Mouse (Mus musculus): ENCODE measurements around the gene Ptpn1.

The Ptpn1 gene

DNA sequence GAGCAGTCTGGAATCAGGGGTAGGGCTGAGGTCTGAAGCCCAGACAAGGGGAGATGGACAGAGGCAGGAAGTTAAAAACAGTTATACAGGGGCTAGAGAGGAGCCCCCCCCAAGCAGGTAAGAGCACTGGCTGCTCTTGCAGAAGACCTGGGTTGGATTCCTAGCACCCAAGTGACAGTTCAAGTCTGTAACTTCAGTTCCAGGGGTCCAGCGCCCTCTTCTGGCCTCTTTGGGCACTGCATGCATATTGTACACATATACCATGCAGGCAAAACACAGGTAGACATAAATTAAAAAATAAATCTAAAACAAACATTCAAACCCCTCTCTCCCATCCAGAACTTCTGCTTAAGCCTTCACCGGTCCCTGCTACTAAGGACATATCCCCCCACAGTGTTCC is 72.5 kb downstream of the Ptpn1 start:
- peaks cover 3% of the 10 kb centered on the region; the same call in 1 of the 2 replicates for H3K27me3 ChIP-seq (ENCODE audit: insufficient read depth, low read length)
- no peaks in the 10 kb centered on the region for H3K36me3 ChIP-seq (ENCODE audit: insufficient read depth, low read length)
- H3K4me3 ChIP-seq (replicated peaks; ENCODE audit: low read length) = no peak overlapping the region
- peaks cover 20% of the 10 kb centered on the region for H3K4me1 ChIP-seq (replicated peaks; ENCODE audit: low read depth, low read length)
- H3K9me3 ChIP-seq (ENCODE audit: low read length) = 0 out of 2 replicates have a peak, but pooled peaks cover 4% of the 10 kb centered on the region
- TF ChIP-seq POU5F1 (IDR thresholded peaks at IDR 0.05; ENCODE audit: borderline replicate concordance, low read length) (no peak), CTCF (conservative IDR thresholded peaks at IDR 0.05; ENCODE audit: low read length) (peak; percentile 87)

DNA sequence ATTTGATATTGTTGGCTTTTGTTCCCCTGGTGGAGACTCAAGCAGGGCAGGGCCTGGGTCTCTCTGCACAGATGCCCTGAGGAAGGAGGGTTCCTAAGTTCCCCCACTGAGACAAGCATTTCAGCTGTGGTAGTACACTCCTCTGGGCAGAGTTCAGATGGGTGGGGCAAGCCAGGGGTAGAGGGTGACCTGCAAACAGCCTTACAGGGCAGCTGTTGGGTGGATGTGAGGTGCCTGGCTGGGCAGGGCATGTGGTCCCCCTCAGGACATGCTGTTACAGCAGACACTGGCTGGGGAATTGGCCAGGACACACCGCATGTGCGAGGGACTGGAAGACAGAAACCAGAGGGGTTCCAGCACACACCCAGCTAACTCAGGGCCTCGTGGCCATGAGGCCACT is 73.1 kb downstream of the Ptpn1 start:
- peaks cover 3% of the 10 kb centered on the region; the same call in 1 of the 2 replicates for H3K27me3 ChIP-seq (ENCODE audit: insufficient read depth, low read length)
- no peak for TF ChIP-seq NANOG (IDR thresholded peaks at IDR 0.05; ENCODE audit: borderline replicate concordance, low read length)
- TF ChIP-seq POU5F1 (IDR thresholded peaks at IDR 0.05; ENCODE audit: borderline replicate concordance, low read length) = no peak
- no peak for TF ChIP-seq CTCF (conservative IDR thresholded peaks at IDR 0.05; ENCODE audit: low read length)
- H3K36me3 ChIP-seq (ENCODE audit: insufficient read depth, low read length) = no peaks in the 10 kb centered on the region
- H3K4me1 ChIP-seq (replicated peaks; ENCODE audit: low read depth, low read length) = peaks cover 20% of the 10 kb centered on the region
- no peak overlapping the region for H3K4me3 ChIP-seq (replicated peaks; ENCODE audit: low read length)
- H3K9me3 ChIP-seq (ENCODE audit: low read length) = 0 out of 2 replicates have a peak, but pooled peaks cover 4% of the 10 kb centered on the region

DNA sequence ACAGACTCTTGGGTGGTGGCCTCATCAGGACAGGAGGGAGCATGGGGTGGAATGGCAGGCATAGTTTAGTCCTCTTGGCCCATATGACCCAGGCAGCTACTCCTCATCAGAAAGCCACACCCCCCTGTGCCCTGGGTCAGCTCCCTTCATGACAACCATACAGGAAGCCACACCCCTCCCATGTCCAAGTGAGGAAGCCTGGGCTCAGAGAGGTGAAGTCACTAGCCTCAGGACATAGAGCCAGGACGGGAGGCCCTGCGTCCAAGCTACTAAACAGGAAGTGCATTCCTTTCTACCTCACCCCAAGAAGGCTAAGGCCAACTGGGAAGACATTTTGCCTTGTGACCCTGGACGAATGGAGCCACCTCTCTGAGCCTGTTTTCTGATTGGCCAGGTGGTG is 73.8 kb downstream of the Ptpn1 start:
- Histone ChIP-seq H3K9me3 (ENCODE audit: low read length) (0 out of 2 replicates have a peak, but pooled peaks cover under 1% of the 10 kb centered on the region), H3K27me3 (ENCODE audit: insufficient read depth, low read length) (peaks cover 3% of the 10 kb centered on the region; the same call in 1 of the 2 replicates), H3K4me3 (replicated peaks; ENCODE audit: low read length) (peak overlapping the region; percentile 21; the same call in 1 of the 2 replicates), H3K36me3 (ENCODE audit: insufficient read depth, low read length) (no peaks in the 10 kb centered on the region), H3K4me1 (replicated peaks; ENCODE audit: low read depth, low read length) (peaks cover 21% of the 10 kb centered on the region)
- TF ChIP-seq CTCF (conservative IDR thresholded peaks at IDR 0.05; ENCODE audit: low read length) = no peak
- no peak for TF ChIP-seq POU5F1 (IDR thresholded peaks at IDR 0.05; ENCODE audit: borderline replicate concordance, low read length)
- TF ChIP-seq NANOG (IDR thresholded peaks at IDR 0.05; ENCODE audit: borderline replicate concordance, low read length) = no peak

DNA sequence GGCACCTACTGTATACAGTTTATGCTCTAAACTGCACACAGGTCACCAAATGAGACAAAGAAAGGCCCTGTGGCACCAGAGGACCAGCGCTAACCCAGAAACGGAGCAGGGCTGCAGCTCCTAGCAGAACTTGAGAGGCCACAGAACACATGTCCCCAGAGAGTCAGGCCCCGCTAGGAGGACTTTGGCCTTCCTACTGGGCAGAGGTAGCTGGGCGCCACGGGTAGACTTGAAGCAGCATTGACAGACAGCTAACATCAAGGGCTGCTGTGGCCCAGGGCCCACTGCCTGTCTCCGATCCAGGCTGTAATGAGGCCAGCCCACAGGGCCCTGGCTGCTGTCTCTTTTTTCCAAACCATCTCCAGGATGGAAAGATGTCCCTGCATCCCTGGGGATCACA is 74.6 kb downstream of the Ptpn1 start:
- no peaks in the 10 kb centered on the region for H3K9me3 ChIP-seq (ENCODE audit: low read length)
- TF ChIP-seq POU5F1 (IDR thresholded peaks at IDR 0.05; ENCODE audit: borderline replicate concordance, low read length) = no peak
- TF ChIP-seq CTCF (conservative IDR thresholded peaks at IDR 0.05; ENCODE audit: low read length) = no peak
- no peak for TF ChIP-seq NANOG (IDR thresholded peaks at IDR 0.05; ENCODE audit: borderline replicate concordance, low read length)
- H3K36me3 ChIP-seq (ENCODE audit: insufficient read depth, low read length) = no peaks in the 10 kb centered on the region
- H3K4me1 ChIP-seq (replicated peaks; ENCODE audit: low read depth, low read length) = peaks cover 30% of the 10 kb centered on the region
- peaks cover 3% of the 10 kb centered on the region; the same call in 1 of the 2 replicates for H3K27me3 ChIP-seq (ENCODE audit: insufficient read depth, low read length)
- H3K4me3 ChIP-seq (replicated peaks; ENCODE audit: low read length) = peak overlapping the region; percentile 21; the same call in 1 of the 2 replicates

DNA sequence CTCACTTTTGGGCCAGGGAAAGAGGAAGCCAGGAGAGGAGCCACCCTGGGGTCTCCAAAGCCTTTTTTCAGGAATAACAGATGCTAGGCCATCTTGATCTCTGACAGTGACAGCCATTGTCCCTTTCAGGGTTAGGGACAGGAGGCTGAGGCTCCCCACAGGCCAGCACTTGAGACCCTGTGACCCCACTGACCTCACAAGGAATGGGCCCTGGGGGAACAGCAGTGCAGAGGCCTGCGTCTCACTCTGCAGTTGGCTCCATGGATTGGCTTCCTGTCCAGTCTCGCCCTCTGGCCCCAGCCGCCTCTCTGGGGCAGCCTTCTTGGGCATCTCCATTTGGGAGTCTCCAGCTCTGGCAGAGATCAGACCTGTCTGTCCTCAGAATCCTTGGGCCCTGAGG is 76.3 kb downstream of the Ptpn1 start:
- no peaks in the 10 kb centered on the region; the same call in 1 of the 2 replicates for H3K27me3 ChIP-seq (ENCODE audit: insufficient read depth, low read length)
- TF ChIP-seq NANOG (IDR thresholded peaks at IDR 0.05; ENCODE audit: borderline replicate concordance, low read length) (no peak), POU5F1 (IDR thresholded peaks at IDR 0.05; ENCODE audit: borderline replicate concordance, low read length) (no peak), CTCF (conservative IDR thresholded peaks at IDR 0.05; ENCODE audit: low read length) (no peak)
- no peaks in the 10 kb centered on the region for H3K36me3 ChIP-seq (ENCODE audit: insufficient read depth, low read length)
- peaks cover 30% of the 10 kb centered on the region for H3K4me1 ChIP-seq (replicated peaks; ENCODE audit: low read depth, low read length)
- H3K9me3 ChIP-seq (ENCODE audit: low read length) = no peaks in the 10 kb centered on the region
- H3K4me3 ChIP-seq (replicated peaks; ENCODE audit: low read length) = no peak overlapping the region

DNA sequence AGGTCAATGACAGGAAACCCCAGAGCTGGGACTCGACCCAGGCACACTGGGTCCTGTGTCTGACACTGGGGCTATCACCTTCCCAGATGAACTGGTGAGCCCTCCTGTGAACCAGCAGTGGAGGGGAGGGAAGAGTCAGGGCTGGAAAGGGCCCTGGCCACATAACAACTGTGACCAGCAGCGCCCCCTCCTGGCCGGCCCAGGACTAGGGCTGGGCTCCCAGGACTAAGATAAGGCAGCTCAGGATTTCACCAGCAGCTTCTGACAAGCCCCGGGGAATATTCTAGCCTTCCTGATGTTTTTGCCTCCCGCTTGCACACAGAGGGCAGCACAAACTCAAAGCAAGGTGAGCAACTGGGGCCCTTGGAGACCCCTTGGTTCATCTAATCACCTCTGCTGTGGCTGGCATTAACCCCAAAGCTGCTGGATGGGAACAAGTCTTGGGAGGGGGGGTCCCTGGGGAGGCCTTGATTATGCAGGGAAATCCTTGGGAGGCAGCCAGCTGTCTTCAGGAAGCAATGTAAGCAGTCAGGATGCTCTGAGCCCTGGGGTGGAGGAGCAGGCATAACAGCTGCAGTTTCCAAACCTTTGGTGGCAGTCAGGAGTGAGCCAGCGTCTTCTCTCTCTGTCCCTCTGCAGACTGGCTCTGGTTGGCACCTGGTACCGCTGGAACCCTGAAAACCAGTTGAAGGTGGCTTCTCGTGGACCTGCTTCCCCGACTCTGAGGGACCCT is 78.2 kb downstream of the Ptpn1 start, which contains the start of gene Ripor3:
Ripor3 (minus strand) TSS at position 683 of the 733 bp plus-strand sequence.
- Histone ChIP-seq H3K4me3 (replicated peaks; ENCODE audit: low read length) (no peak within 1 kb of the TSS), H3K36me3 (ENCODE audit: insufficient read depth, low read length) (no peaks in the 10 kb centered on the region), H3K4me1 (replicated peaks; ENCODE audit: low read depth, low read length) (peaks cover 27% of the 10 kb centered on the region), H3K27me3 (ENCODE audit: insufficient read depth, low read length) (peaks cover 5% of the 10 kb centered on the region; the same call in 1 of the 2 replicates), H3K9me3 (ENCODE audit: low read length) (no peaks in the 10 kb centered on the region)
- TF ChIP-seq CTCF (conservative IDR thresholded peaks at IDR 0.05; ENCODE audit: low read length) (peak; percentile 54), POU5F1 (IDR thresholded peaks at IDR 0.05; ENCODE audit: borderline replicate concordance, low read length) (no peak), NANOG (IDR thresholded peaks at IDR 0.05; ENCODE audit: borderline replicate concordance, low read length) (no peak)

DNA sequence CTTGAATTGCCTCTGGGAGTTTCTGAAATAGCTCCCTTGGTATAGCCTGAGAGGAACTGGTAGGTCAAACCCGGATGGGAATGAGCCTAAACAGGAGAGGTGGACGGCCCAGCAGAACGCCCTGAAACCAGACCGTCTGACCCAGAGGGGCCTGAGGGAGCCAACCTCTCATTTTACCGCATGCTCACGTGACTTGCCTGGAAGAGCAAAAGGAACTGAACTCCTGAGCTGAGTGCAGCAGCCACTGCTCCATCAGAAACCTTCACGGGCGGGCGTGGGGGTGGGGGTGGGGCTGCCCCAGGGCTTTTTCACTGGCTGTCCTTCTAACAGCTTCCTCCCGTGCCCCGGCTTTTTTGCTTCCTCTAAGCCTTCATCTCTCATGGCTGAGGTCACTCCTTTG is 79.0 kb downstream of the Ptpn1 start:
- Histone ChIP-seq H3K4me3 (replicated peaks; ENCODE audit: low read length) (no peak overlapping the region), H3K27me3 (ENCODE audit: insufficient read depth, low read length) (peaks cover 8% of the 10 kb centered on the region; the same call in 1 of the 2 replicates), H3K9me3 (ENCODE audit: low read length) (no peaks in the 10 kb centered on the region), H3K4me1 (replicated peaks; ENCODE audit: low read depth, low read length) (peaks cover 19% of the 10 kb centered on the region), H3K36me3 (ENCODE audit: insufficient read depth, low read length) (no peaks in the 10 kb centered on the region)
- TF ChIP-seq CTCF (conservative IDR thresholded peaks at IDR 0.05; ENCODE audit: low read length) (no peak), POU5F1 (IDR thresholded peaks at IDR 0.05; ENCODE audit: borderline replicate concordance, low read length) (no peak), NANOG (IDR thresholded peaks at IDR 0.05; ENCODE audit: borderline replicate concordance, low read length) (no peak)

DNA sequence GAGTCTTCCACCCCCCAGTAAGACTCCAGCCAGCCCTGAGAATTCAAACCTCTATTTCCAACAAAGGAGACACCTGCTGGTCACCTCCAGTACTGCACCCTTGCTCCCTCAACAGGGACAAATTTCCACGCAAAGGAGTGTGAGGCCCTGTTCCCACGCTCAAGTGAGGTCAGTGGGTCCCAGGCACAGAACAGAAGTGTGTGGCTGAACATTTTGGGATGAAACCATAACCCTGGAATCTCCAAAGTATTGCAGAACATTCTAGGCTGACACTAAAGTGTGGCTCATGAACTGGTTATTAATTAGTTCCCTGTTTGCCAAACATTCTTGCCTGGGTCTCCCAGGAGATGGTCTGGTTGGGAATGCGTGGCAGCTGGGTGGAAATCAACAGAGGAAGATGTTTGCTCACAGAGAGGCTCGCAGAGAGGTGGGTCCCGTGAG is 85.1 kb downstream of the Ptpn1 start:
- Histone ChIP-seq H3K9me3 (ENCODE audit: low read length) (no peaks in the 10 kb centered on the region), H3K36me3 (ENCODE audit: insufficient read depth, low read length) (no peaks in the 10 kb centered on the region), H3K4me1 (replicated peaks; ENCODE audit: low read depth, low read length) (peaks cover 3% of the 10 kb centered on the region; the same call in 1 of the 2 replicates), H3K4me3 (replicated peaks; ENCODE audit: low read length) (no peak overlapping the region), H3K27me3 (ENCODE audit: insufficient read depth, low read length) (peaks cover 15% of the 10 kb centered on the region)
- TF ChIP-seq CTCF (conservative IDR thresholded peaks at IDR 0.05; ENCODE audit: low read length) (peak; percentile 90), POU5F1 (IDR thresholded peaks at IDR 0.05; ENCODE audit: borderline replicate concordance, low read length) (no peak)

Measured in E14TG2a.4 (cell line).